Mouse (Mus musculus) cerebellum, adult 2 months (tissue): ENCODE data around the gene Srgap2. TPM values are rescaled to one million over a fixed set of nuclear protein-coding genes. Genes with fewer than 3 reads are reported as not detected.

Experiments used
- DNase-seq, 2 experiments: peaks; one replicate each; pipeline ENCODE4 v3.0.0; 2021
- H3K27ac ChIP-seq: fragments of 200-500 bp; 2 replicates; pipeline ENCODE4 v1.5.1; 2012; ENCODE audit warnings: low read length, control low read depth, inconsistent platforms; ENCODE audit not compliant: insufficient read depth
- H3K27me3 ChIP-seq: fragments of 200-500 bp; 2 replicates; pipeline ENCODE4 v1.6.1; 2012; ENCODE audit warnings: inconsistent platforms, mild to moderate bottlenecking, low read length, moderate library complexity; ENCODE audit not compliant: control insufficient read depth, insufficient read depth
- H3K4me1 ChIP-seq: fragments of 200-500 bp; 2 replicates; pipeline ENCODE4 v1.6.1; 2011; ENCODE audit warnings: low read length; ENCODE audit not compliant: control insufficient read depth, insufficient read depth
- H3K4me3 ChIP-seq: fragments of 200-500 bp; replicated peaks from 2 replicates; pipeline ENCODE3; 2011; ENCODE audit warnings: mild to moderate bottlenecking, low read depth, low read length, control low read depth; ENCODE audit not compliant: insufficient read depth
- CTCF ChIP-seq: fragments of 200-500 bp; IDR thresholded peaks from 2 replicates; pipeline ENCODE4 v1.5.1; 2011; ENCODE audit warnings: low read depth, mild to moderate bottlenecking, control low read depth, low read length, moderate library complexity, borderline replicate concordance; ENCODE audit not compliant: insufficient read depth
- POLR2A ChIP-seq: fragments of 200-500 bp; IDR thresholded peaks from 2 replicates; pipeline ENCODE4 v1.6.1; 2011; ENCODE audit warnings: low read length, control low read depth, borderline replicate concordance; ENCODE audit not compliant: insufficient read depth
- WGBS: fragments of 180-500 bp; shearing (Covaris S2); methylation state at CpG from one replicate; pipeline ENCODE4 v1.1.7; 2018; 5-methylcytosine and 5-hydroxymethylcytosine counted together
- polyA plus RNA-seq: library from polyadenylated mRNA; depleted of rRNA; stranded (reverse); fragments of >200 nt; gene quantifications from 2 replicates; pipeline ENCODE4 v1.2.3, GENCODE M21; 2012; rRNA removed

Srgap2 gene
- polyA plus RNA-seq, 1 experiment, result 83.1 TPM

GRCm38 (mm10) chr1:131236077-131236476 is 291.1 kb downstream of the Srgap2 start:
- Histone ChIP-seq H3K4me3 (no peak overlapping the region), H3K4me1 (peaks cover 25% of the 10 kb centered on the region), H3K27ac (no peak overlapping the region), H3K27me3 (no peaks in the 10 kb centered on the region)
- 87% methylated on average over 7 of the region's 7 CpGs for WGBS
- DNase-seq, result no peak
- no peak for TF ChIP-seq CTCF
- TF ChIP-seq POLR2A, result no peak

Other genes with a start within 250 kb of the Srgap2 start
- gene Ikbke, start 247.7 kb downstream of the Srgap2 start, polyA plus RNA-seq, result 1.5 and 1.8 TPM in 2 replicates
- 1.9 TPM in 2 replicates for gene Fam72a, start 551 bp upstream of the Srgap2 start, polyA plus RNA-seq
- not detected in 2 replicates for gene Avpr1b, start 71.9 kb upstream of the Srgap2 start, polyA plus RNA-seq
- gene Ctse, start 111.0 kb upstream of the Srgap2 start, polyA plus RNA-seq, result 0.10 and 0.19 TPM in 2 replicates
- gene Rab7b, start 161.3 kb upstream of the Srgap2 start, polyA plus RNA-seq, result 4.5 and 4.8 TPM in 2 replicates
- gene Slc26a9, start 216.7 kb upstream of the Srgap2 start, polyA plus RNA-seq, result 0.05 TPM in 2 replicates